Mouse (Mus musculus) heart, adult 11 months (tissue): Measurements from ENCODE around the gene Pip5k1b.

Source experiments
- DNase-seq: peaks from one replicate; pipeline ENCODE4 v3.0.0; 2022

The Pip5k1b gene

DNA sequence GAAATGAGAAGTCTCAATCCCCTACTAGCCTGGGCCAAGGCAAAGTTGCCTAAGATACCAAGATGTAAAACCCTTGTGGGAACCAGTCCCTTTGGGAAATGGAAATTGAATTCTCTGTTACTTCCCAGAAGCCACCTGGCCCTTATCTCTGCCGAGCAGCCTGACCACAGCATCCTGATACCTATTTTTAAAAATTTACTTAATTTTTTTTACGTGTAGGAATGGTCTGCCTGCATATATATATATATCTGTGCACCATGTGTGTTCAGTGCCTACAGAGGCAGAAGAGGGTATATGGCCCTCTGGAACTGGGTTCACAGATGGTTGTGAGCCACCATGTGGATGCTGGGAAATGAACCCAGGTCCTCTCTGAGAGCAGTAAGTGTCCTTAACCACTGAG is 224.4 kb downstream of the Pip5k1b start:
- DNase-seq, result peak; percentile 60

DNA sequence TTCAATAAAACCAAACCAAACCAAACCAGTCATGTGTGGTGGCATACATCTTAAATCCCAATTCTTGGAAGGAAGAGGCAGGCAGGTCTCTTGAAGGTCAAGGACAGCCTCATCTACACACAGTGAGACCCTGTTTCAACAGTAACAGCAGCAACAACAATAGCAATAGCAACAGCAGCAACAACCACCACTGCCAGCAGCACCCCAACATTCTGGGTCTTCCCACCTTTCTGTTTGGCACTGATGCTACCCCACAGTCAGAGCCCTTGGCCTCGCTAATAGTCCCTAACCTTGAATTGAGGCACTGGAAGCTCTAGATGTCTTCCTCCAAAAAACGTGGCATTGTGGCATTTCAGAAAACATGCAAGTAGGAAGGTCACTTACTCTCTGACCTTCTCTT is 225.3 kb downstream of the Pip5k1b start:
- peak; percentile 72 for DNase-seq

DNA sequence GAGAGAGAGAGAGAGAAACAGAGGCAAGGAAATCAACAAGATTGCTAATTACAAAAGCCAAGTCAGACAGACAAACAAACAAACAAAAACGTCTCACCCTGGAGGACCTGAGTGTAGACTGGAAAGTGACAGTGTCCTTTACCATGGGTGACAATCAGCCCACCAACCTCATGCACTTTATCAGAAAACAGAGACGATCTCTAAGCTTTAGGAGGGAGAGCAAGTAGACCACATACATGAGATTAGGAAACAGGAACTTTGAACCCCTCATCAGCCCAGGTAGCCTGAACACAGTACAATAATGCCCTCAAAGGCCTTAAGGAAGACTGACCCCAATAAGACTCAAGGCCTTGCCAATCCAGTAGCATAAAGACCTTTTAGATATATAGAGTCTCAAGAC is 227.8 kb downstream of the Pip5k1b start:
- peak; percentile 31 for DNase-seq

DNA sequence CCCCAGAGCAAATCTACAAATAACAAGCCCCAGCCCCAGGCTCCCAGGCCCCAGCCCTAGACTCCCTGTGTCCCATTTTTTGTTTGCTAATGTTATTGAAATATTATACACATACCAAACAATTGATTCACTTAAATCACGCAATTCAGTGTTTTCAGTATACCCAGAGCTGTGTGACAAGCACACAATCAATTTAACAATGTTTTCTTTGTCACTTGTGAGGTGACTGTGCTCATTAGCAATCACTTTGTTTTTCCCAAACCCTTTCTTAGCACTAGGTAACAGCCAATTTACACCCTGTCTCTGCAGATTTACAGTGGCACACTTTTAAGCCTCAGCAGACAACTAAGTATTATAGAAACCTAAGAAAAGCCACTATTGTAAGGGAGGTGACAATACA is 228.7 kb downstream of the Pip5k1b start:
- DNase-seq, result peak; percentile 6

- peak; percentile 8 for DNase-seq
Measured at GRCm38 (mm10) chr19:24325692-24326091, 230.0 kb downstream of the Pip5k1b start.

GRCm38 (mm10) chr19:24323841-24324613 is 231.6 kb downstream of the Pip5k1b start:
- peak; percentile 61 for DNase-seq

DNA sequence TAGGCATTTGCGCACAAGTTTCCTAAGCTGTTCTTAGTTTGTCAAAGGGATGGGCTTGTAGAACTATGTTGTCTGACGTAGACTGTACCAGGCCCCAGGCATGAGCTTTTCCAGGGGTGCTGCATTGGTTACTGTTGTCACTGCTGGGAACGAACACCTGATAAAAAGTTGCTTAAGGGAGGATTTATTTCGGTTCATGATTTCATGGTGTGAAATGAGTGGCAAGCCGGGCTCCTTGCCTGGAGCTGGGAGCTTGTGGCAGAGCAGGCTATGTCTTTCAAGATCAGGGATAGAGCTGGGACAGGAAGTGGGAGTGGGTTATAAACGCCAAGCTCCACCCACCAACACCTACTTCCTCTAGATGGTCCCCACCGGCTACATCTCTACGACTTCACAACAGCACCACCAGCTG is 233.8 kb downstream of the Pip5k1b start:
- peak; percentile 93 for DNase-seq

DNA sequence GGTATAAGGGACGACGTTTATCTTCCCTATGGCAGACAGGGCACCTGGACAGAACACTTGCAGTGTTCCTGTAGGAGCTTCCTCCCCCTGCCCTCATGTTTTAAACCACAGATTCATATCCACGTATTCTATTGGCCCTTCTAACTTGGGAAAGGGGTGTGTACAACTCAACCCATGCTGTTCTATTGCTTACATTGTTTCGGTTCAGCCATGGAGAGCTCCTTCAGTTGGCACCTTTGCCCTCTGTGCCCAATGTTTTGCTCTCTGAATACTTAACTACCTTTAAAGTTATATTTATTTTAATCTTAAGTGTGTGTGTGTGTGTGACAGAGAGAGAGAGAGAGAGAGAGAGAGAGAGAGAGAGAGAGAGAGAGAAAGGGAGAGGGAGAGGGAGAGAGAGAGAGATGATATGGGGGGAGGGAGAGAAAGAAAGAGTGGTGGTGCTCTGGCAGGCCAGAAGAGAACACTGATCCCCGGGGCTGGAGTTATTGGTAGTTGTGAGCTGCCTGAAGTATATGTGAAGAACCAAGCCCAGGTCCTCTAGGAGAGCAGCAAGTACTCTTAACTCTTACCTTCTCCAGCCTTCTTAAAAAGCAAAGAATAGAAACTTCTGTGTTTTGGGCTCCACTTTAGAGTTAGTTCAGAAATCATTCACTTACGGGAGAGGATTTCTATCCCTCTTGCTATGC is 234.3 kb downstream of the Pip5k1b start:
- peak; percentile 54 for DNase-seq

DNA sequence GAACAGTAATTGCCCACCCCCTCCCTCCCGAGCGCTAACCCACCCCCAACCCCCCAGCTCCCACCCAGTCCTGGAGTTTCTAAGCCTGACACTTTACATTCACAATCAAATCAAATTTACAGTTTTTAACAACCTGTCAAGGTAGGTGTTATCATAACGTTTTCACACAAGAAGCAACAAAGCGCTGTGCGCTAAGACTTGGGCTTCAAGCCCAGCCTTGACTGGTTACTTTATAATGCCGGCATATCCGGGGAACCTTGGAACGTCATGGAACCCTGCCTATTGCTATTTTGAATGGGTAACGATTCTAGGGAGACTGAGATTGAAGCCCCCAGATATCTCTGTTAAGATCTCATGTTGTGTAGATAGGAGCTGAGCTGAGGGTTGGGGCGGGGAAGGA is 237.5 kb downstream of the Pip5k1b start:
- DNase-seq, result peak; percentile 25

DNA sequence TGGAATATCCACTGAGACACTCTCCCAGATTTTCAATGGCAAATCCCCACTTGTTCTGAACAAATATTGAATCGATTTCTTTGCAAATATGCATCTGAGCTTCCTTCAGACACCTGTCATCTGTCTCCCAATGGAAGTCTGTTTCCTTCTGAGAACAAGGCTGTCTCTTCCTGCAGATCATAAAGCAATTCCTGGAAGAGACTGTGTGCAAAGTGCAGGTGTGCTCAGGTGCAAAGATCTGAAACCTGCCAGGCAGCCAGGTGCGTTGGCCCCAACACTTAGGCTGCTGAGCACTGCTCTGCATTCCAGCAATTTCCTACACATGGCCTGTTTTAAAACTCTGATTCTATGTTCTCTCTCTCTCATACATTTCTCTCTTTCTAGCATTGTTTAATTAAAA is 237.9 kb downstream of the Pip5k1b start:
- DNase-seq, result peak; percentile 4

- peak; percentile 86 for DNase-seq
Measured at GRCm38 (mm10) chr19:24317038-24317591, 238.6 kb downstream of the Pip5k1b start.

- peak; percentile 22 for DNase-seq
Measured at GRCm38 (mm10) chr19:24316060-24316725, 239.5 kb downstream of the Pip5k1b start.

- no peak for DNase-seq
Measured at GRCm38 (mm10) chr19:24315234-24315633, 240.4 kb downstream of the Pip5k1b start.

DNA sequence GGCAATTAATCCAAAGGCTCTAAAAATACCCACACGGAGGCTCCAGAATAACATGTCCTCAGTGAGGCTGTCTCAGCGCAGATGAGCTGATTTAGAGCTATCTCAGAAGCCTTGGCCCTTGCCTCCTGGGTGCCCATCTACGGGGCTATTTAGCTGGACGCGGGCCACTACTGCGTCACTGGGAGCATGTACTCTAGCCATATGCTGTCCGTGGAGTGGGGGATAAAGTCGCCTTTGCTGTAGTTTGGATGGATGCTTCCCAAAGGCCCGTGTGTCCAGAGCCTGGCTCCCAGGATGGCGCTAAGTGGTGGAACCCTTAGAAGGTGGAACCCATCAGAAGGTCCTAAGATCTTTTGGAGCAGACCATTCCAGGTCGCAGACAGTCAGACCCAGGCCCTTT is 241.0 kb downstream of the Pip5k1b start:
- peak; percentile 82 for DNase-seq

DNA sequence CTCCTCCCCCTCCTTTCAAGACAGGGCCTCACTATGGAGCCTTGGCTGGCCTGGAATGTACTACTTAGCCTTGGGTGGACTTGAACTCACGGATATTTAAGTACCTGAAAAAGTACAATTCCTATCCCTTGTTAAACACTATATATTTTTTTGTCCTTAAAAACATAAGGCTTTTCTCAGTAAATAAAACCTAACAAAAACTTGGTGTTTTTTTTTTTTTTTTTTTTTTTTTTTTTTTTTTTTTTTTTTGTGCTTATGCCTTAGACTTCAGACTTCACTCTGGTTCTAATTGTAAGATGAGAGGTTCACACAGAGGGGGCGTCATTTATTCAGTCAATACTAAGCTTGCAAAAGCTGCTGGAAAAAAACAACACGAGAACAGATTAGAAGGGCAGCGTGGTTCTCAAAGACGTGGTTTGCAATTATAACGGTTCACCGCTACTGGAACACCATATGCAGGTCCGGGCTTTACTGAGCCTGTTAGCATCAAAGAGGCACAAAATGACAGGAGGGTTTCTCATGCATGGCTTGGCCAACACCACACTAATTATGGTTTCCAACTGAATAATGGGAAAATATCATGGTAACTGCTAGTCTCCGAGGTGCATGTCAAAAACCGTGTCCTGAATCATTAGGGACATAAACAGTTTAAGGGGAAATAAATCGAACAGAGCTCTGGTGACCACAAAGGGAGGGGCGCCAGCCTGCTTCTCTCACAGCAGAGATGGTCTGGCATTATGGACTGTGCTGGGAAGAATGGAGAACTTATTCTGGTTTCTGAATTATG is 242.9 kb downstream of the Pip5k1b start:
- peak; percentile 61 for DNase-seq

GRCm38 (mm10) chr19:24312046-24312445 is 243.6 kb downstream of the Pip5k1b start:
- peak; percentile 83 for DNase-seq

- peak; percentile 98 for DNase-seq
Measured at GRCm38 (mm10) chr19:24308305-24308705, 247.4 kb downstream of the Pip5k1b start.

- peak; percentile 97 for DNase-seq
Measured at GRCm38 (mm10) chr19:24307271-24308221, 248.1 kb downstream of the Pip5k1b start.

DNA sequence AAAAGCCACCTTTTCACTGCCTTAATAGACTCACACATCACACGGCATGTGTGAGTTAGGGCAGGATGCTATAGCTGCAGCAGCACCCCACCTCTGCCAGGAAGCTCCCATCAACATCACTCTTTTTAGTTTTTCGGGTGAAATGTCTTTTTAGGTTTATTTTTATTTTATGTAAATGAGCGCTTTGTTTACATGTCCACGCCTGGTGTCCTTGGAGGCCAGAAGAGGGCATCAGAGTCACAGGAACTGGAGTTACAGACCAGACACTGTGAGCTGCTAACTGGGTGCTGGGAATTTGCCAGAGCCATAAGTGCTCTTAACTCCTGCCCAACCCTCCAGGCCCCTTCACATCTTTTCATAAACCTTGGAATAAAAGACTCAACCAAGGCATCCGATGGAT is 249.3 kb downstream of the Pip5k1b start:
- DNase-seq, result peak; percentile 60

- peak; percentile 76 for DNase-seq
Measured at GRCm38 (mm10) chr19:24302198-24302597, 253.5 kb downstream of the Pip5k1b start.

DNA sequence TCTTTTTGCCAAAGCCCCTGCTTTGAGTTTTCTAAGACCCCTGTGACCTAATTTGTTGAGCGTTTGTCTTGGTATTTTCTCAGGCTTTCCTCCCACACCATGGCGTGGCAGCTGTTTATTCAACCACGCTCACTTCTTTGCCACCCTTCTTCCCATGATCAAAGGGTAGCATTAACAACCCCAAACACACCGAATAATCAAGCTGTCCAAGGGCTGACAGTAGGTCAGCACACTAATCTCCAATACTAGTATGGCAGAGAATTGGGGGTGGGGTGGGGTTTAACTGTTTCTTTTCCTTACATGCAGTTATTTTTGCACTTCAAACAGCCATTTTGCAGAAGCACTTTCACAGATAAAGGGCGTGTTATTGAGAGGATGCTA is 253.9 kb downstream of the Pip5k1b start:
- no peak for DNase-seq
